Mouse (Mus musculus): ENCODE measurements around the gene Slc6a16.

Slc6a16 gene

GRCm38 (mm10) chr7:45240633-45241388 lies at the start of gene Slc6a16:
TSS of gene Slc6a16 (plus strand) at chr7:45241085.
- CTCF ChIA-PET = no interaction called here

- CTCF ChIA-PET = interaction anchor here (0.9 kb wide), 1 partner anchor 13 kb away, joined by 6 read pairs; no protein-coding TSS in a partner anchor
Observed at GRCm38 (mm10) chr7:45191161-45191560, 49.7 kb upstream of the Slc6a16 start.

GRCm38 (mm10) chr7:45191803-45192363 lies 49.0 kb upstream of the Slc6a16 start:
- CTCF ChIA-PET = interaction anchor here (0.6 to 0.9 kb wide), 2 partner anchors 13 to 17 kb away, joined by 6 to 7 read pairs; no protein-coding TSS in a partner anchor

GRCm38 (mm10) chr7:45192585-45193310 lies 48.1 kb upstream of the Slc6a16 start:
- CTCF ChIA-PET = interaction anchor here (0.6 kb wide), 1 partner anchor 17 kb away, joined by 7 read pairs; no protein-coding TSS in a partner anchor

GRCm38 (mm10) chr7:45193406-45193805 lies 47.5 kb upstream of the Slc6a16 start:
- CTCF ChIA-PET = no interaction called here

GRCm38 (mm10) chr7:45193871-45194785 lies 46.8 kb upstream of the Slc6a16 start:
- CTCF ChIA-PET = no interaction called here

GRCm38 (mm10) chr7:45195341-45196175 lies 45.3 kb upstream of the Slc6a16 start:
- CTCF ChIA-PET = no interaction called here

- CTCF ChIA-PET = no interaction called here
Observed at GRCm38 (mm10) chr7:45196176-45196535, 44.7 kb upstream of the Slc6a16 start.

- CTCF ChIA-PET = no interaction called here
Observed at GRCm38 (mm10) chr7:45196994-45197393, 43.9 kb upstream of the Slc6a16 start.

GRCm38 (mm10) chr7:45198435-45198834 lies 42.5 kb upstream of the Slc6a16 start:
- CTCF ChIA-PET = interaction anchor here (1.1 to 1.3 kb wide), 2 partner anchors 34 to 36 kb away, joined by 4 read pairs; partner anchors contain the start of gene Slc17a7

- CTCF ChIA-PET = interaction anchor here (1.1 to 1.3 kb wide), 2 partner anchors 35 to 37 kb away, joined by 4 read pairs; partner anchors contain the start of gene Slc17a7
Observed at GRCm38 (mm10) chr7:45198961-45199360, 41.9 kb upstream of the Slc6a16 start.

- CTCF ChIA-PET = no interaction called here
Observed at GRCm38 (mm10) chr7:45202654-45203053, 38.2 kb upstream of the Slc6a16 start.

GRCm38 (mm10) chr7:45204380-45205143 lies 36.3 kb upstream of the Slc6a16 start, which contains the start of gene Ccdc155:
TSS of gene Ccdc155 (minus strand) at chr7:45204892.
- CTCF ChIA-PET = interaction anchor here (0.7 kb wide), 1 partner anchor 78 kb away, joined by 4 read pairs; no protein-coding TSS in a partner anchor

- CTCF ChIA-PET = interaction anchor here (1.3 kb wide), 1 partner anchor 30 kb away, joined by 7 read pairs; the partner anchor contains the start of gene Cd37
Observed at GRCm38 (mm10) chr7:45208260-45208659, 32.6 kb upstream of the Slc6a16 start.

- CTCF ChIA-PET = no interaction called here
Observed at GRCm38 (mm10) chr7:45211070-45211469, 29.8 kb upstream of the Slc6a16 start.

- CTCF ChIA-PET = no interaction called here
Observed at GRCm38 (mm10) chr7:45211851-45212251, 29.0 kb upstream of the Slc6a16 start, which contains the start of gene Dkkl1. TSS of gene Dkkl1 (minus strand) at chr7:45212147.

- CTCF ChIA-PET = no interaction called here
Observed at GRCm38 (mm10) chr7:45212356-45212755, 28.5 kb upstream of the Slc6a16 start.

- CTCF ChIA-PET = interaction anchor here (0.5 to 0.6 kb wide), 2 partner anchors 33 to 585 kb away, joined by 3 to 5 read pairs; no protein-coding TSS in a partner anchor
Observed at GRCm38 (mm10) chr7:45213708-45214107, 27.2 kb upstream of the Slc6a16 start.

Data from spleen, embryonic (tissue).